Mouse (Mus musculus) E14TG2a.4 (cell line): ENCODE data around the gene Gm8113.
"Not testable (repeated sequence)": the region's sequence is repeated elsewhere in the genome, so short reads cannot be mapped to it uniquely, and the experiment has no call there.

Source experiments
- CTCF ChIP-seq: conservative IDR thresholded peaks from 2 replicates; pipeline ENCODE4 v1.5.1; 2014; ENCODE audit warnings: low read length
- NANOG ChIP-seq: IDR thresholded peaks from 2 replicates; pipeline ENCODE4 v1.6.1; 2014; ENCODE audit warnings: borderline replicate concordance, low read length, mixed read lengths
- POU5F1 ChIP-seq: IDR thresholded peaks from 2 replicates; pipeline ENCODE4 v1.6.1; 2014; ENCODE audit warnings: low read length, borderline replicate concordance

DNA sequence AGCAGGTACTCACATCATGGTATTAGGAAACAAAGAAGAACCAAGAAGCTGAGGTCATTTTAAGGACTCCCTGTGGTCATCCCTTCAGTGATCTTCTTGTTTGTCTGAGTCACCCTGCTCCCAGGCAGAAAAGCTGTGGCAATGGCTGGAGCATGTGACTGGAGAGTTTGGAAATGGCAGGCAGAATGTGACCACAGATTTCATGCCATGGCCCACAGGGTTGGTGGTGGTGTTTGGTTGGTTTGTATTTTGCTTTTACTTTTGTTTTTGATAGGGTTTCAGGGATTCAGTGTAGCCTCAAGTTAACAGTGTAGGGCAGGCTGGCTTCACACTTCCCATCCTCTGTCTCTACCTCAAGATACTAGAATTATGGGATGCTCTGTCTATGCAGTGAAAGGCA, 7.0 kb upstream of the Gm8113 start:
- TF ChIP-seq CTCF, POU5F1, NANOG: not testable (repeated sequence)
